Mouse (Mus musculus): ENCODE data around the gene Map1b. TPM values are rescaled to one million over a fixed set of nuclear protein-coding genes. Genes with fewer than 3 reads are reported as not detected.

Map1b gene
- total and polyA plus RNA-seq, 3 experiments, result 2.1 to 14.6 (median 10.2) TPM

- Histone ChIP-seq H3K27me3 (ENCODE audit: control insufficient read depth, insufficient read depth, low read length) (no peaks in the 10 kb centered on the region), H3K4me3 (no peak overlapping the region), H3K79me2 (replicated peaks; ENCODE audit: control insufficient read depth, insufficient read depth, low read length) (no peaks in the 10 kb centered on the region), H3K27ac (peak overlapping the region; percentile 53), H3K36me3 (ENCODE audit: control insufficient read depth, insufficient read depth, low read length) (peaks cover 5% of the 10 kb centered on the region), H3K9ac (ENCODE audit: low read depth, low read length) (no peak overlapping the region), H3K4me1 (ENCODE audit: control insufficient read depth, insufficient read depth, low read length) (peaks cover 10% of the 10 kb centered on the region)
- WGBS, result 50% methylated on average over 3 of the region's 3 CpGs
- TF ChIP-seq POLR2A (IDR thresholded peaks at IDR 0.05; ENCODE audit: insufficient read depth, low read depth, low read length) (no peak), CTCF (IDR thresholded peaks at IDR 0.05) (no peak), EP300 (IDR thresholded peaks at IDR 0.05; ENCODE audit: insufficient read depth, low read depth, low read length) (no peak)
- intact Hi-C loops (cut with DNase I), result no loop called here
- peak; percentile 52 to 65 for DNase-seq
Measured at GRCm38 (mm10) chr13:99391417-99391816, 124.9 kb downstream of the Map1b start.

GRCm38 (mm10) chr13:99387901-99388811, 128.2 kb downstream of the Map1b start:
- intact Hi-C loops (cut with DNase I), result no loop called here
- no peak for DNase-seq
- Histone ChIP-seq H3K4me3 (no peak overlapping the region), H3K27ac (peak overlapping the region; percentile 24), H3K27me3 (ENCODE audit: control insufficient read depth, insufficient read depth, low read length) (no peaks in the 10 kb centered on the region), H3K36me3 (ENCODE audit: control insufficient read depth, insufficient read depth, low read length) (peaks cover 5% of the 10 kb centered on the region), H3K79me2 (replicated peaks; ENCODE audit: control insufficient read depth, insufficient read depth, low read length) (no peaks in the 10 kb centered on the region), H3K4me1 (ENCODE audit: control insufficient read depth, insufficient read depth, low read length) (peaks cover 14% of the 10 kb centered on the region), H3K9ac (ENCODE audit: low read depth, low read length) (no peak overlapping the region)
- WGBS, result 60% methylated on average over 7 of the region's 7 CpGs
- TF ChIP-seq POLR2A (IDR thresholded peaks at IDR 0.05; ENCODE audit: insufficient read depth, low read depth, low read length) (no peak), CTCF (IDR thresholded peaks at IDR 0.05) (no peak), EP300 (IDR thresholded peaks at IDR 0.05; ENCODE audit: insufficient read depth, low read depth, low read length) (no peak)

GRCm38 (mm10) chr13:99386341-99386740, 130.0 kb downstream of the Map1b start:
- H3K9ac ChIP-seq (ENCODE audit: low read depth, low read length), result no peak overlapping the region
- intact Hi-C loops (cut with DNase I), result no loop called here
- no peak for TF ChIP-seq POLR2A (IDR thresholded peaks at IDR 0.05; ENCODE audit: insufficient read depth, low read depth, low read length)
- TF ChIP-seq EP300 (IDR thresholded peaks at IDR 0.05; ENCODE audit: insufficient read depth, low read depth, low read length), result no peak
- no peak for TF ChIP-seq CTCF (IDR thresholded peaks at IDR 0.05)

GRCm38 (mm10) chr13:99385911-99386310, 130.4 kb downstream of the Map1b start:
- no peaks in the 10 kb centered on the region for H3K79me2 ChIP-seq (replicated peaks; ENCODE audit: control insufficient read depth, insufficient read depth, low read length)
- peaks cover 14% of the 10 kb centered on the region for H3K4me1 ChIP-seq (ENCODE audit: control insufficient read depth, insufficient read depth, low read length)
- H3K27ac ChIP-seq, result peak overlapping the region; percentile 26
- TF ChIP-seq EP300 (IDR thresholded peaks at IDR 0.05; ENCODE audit: insufficient read depth, low read depth, low read length) (no peak), CTCF (IDR thresholded peaks at IDR 0.05) (no peak), POLR2A (IDR thresholded peaks at IDR 0.05; ENCODE audit: insufficient read depth, low read depth, low read length) (no peak)
- WGBS, result 82% methylated on average over 6 of the region's 6 CpGs
- no peak overlapping the region for H3K9ac ChIP-seq (ENCODE audit: low read depth, low read length)
- no peaks in the 10 kb centered on the region for H3K27me3 ChIP-seq (ENCODE audit: control insufficient read depth, insufficient read depth, low read length)
- no peak overlapping the region for H3K4me3 ChIP-seq
- DNase-seq, result no peak
- H3K36me3 ChIP-seq (ENCODE audit: control insufficient read depth, insufficient read depth, low read length), result peaks cover 5% of the 10 kb centered on the region
- intact Hi-C loops (cut with DNase I), result loop anchor here (2.0 kb wide), 1 partner anchor 29 kb away; no protein-coding TSS in a partner anchor

More at GRCm38 (mm10) chr13:99386341-99386740, 130.0 kb downstream of the Map1b start:
- Histone ChIP-seq H3K27ac (peak overlapping the region; percentile 26), H3K36me3 (ENCODE audit: control insufficient read depth, insufficient read depth, low read length) (peaks cover 5% of the 10 kb centered on the region), H3K4me3 (no peak overlapping the region), H3K27me3 (ENCODE audit: control insufficient read depth, insufficient read depth, low read length) (no peaks in the 10 kb centered on the region), H3K4me1 (ENCODE audit: control insufficient read depth, insufficient read depth, low read length) (peaks cover 14% of the 10 kb centered on the region), H3K79me2 (replicated peaks; ENCODE audit: control insufficient read depth, insufficient read depth, low read length) (no peaks in the 10 kb centered on the region)
- WGBS, result 52% methylated on average over 7 of the region's 7 CpGs
- no peak for DNase-seq

- Histone ChIP-seq H3K4me1 (ENCODE audit: control insufficient read depth, insufficient read depth, low read length) (peaks cover 14% of the 10 kb centered on the region), H3K27ac (peak overlapping the region; percentile 60), H3K36me3 (ENCODE audit: control insufficient read depth, insufficient read depth, low read length) (peaks cover 5% of the 10 kb centered on the region), H3K27me3 (ENCODE audit: control insufficient read depth, insufficient read depth, low read length) (no peaks in the 10 kb centered on the region), H3K79me2 (replicated peaks; ENCODE audit: control insufficient read depth, insufficient read depth, low read length) (no peaks in the 10 kb centered on the region), H3K4me3 (no peak overlapping the region), H3K9ac (ENCODE audit: low read depth, low read length) (no peak overlapping the region)
- intact Hi-C loops (cut with DNase I), result loop anchor here (2.0 kb wide), 1 partner anchor 30 kb away; no protein-coding TSS in a partner anchor
- WGBS, result 59% methylated on average over 7 of the region's 7 CpGs
- TF ChIP-seq CTCF (IDR thresholded peaks at IDR 0.05), result no peak
- no peak for TF ChIP-seq POLR2A (IDR thresholded peaks at IDR 0.05; ENCODE audit: insufficient read depth, low read depth, low read length)
- TF ChIP-seq EP300 (IDR thresholded peaks at IDR 0.05; ENCODE audit: insufficient read depth, low read depth, low read length), result no peak
- DNase-seq, result no peak
Measured at GRCm38 (mm10) chr13:99384555-99385203, 131.7 kb downstream of the Map1b start.

All from heart, adult 2 months (tissue).